Comparison of ENCODE assay signal across 10 mouse cellular contexts in the genomic region with DNA sequence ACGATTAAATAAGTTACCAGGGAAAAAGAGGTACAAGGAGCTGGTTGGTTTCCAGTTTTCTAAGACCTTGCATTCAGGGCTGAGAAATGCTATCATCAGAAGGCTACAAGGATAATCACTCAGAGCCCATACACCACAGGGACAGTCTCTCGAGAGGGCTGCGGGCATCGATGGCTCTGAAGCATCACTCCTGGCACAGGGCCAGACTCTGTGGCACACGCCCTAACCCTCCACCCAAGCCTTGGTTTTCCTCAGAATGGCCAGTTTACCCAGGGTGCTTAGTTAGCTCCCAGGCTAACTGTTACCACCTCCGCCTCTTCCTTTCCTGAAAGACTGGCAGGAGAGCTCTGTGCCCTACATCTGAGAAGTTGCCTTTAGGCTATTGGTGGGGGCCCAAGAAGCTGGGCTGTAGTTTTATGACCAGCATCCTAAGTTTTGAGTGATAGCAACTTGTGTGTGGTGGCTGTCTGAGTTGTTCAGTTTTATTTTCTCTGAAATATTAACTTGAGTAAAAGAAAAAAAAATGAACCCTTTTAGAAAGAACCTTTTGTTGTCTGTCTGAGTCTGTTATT. TPM values are rescaled to one million over a fixed set of nuclear protein-coding genes. Genes with fewer than 3 reads are reported as not detected.
DNase-seq lines count a peak whose midpoint lies in the region; ATAC-seq lines count a peak whose summit lies in the region.
"Had no signal": no experiment of that assay in that cellular context is flagged by ENCODE, and none has a peak within 500 bp of the region (broad histone marks: within the 10 kb centered on the region; RNA-seq: fewer than 3 reads in every experiment).

No protein-coding gene starts in this region.

- H3K4me3 ChIP-seq in neural tube, embryonic 13.5 days = no peak overlapping the region
- no peak overlapping the region for H3K4me3 ChIP-seq in neural tube, embryonic 15.5 days (replicated peaks)
- no peak overlapping the region for H3K4me3 ChIP-seq in limb, embryonic 15.5 days
- H3K4me3 ChIP-seq in stomach, embryonic 16.5 days (replicated peaks; ENCODE audit: low read length) = no peak overlapping the region

- no peaks in the 10 kb centered on the region for H3K27me3 ChIP-seq in neural tube, embryonic 13.5 days
- H3K27me3 ChIP-seq in neural tube, embryonic 15.5 days (replicated peaks) = no peaks in the 10 kb centered on the region
- no peaks in the 10 kb centered on the region for H3K27me3 ChIP-seq in limb, embryonic 15.5 days
- no peaks in the 10 kb centered on the region for H3K27me3 ChIP-seq in stomach, embryonic 16.5 days (ENCODE audit: control insufficient read depth, insufficient read depth, low read length)

- H3K27ac ChIP-seq in neural tube, embryonic 13.5 days (replicated peaks) = no peak overlapping the region
- no peak overlapping the region for H3K27ac ChIP-seq in neural tube, embryonic 15.5 days (replicated peaks)
- peak overlapping the region; percentile 3; the same call in 1 of the 2 replicates for H3K27ac ChIP-seq in limb, embryonic 15.5 days
- peak overlapping the region; percentile 4; the same call in 1 of the 2 replicates for H3K27ac ChIP-seq in stomach, embryonic 16.5 days (ENCODE audit: low read length)

- WGBS in neural tube, embryonic 13.5 days = 58% methylated on average over 6 of the region's 6 CpGs
- 47% methylated on average over 6 of the region's 6 CpGs for WGBS in neural tube, embryonic 15.5 days
- WGBS in limb, embryonic 15.5 days = 44% methylated on average over 6 of the region's 6 CpGs
- 49% methylated on average over 6 of the region's 6 CpGs for WGBS in stomach, embryonic 16.5 days

- no peak overlapping the region for H3K9ac ChIP-seq in neural tube, embryonic 13.5 days
- no peak overlapping the region for H3K9ac ChIP-seq in neural tube, embryonic 15.5 days (replicated peaks)
- no peak overlapping the region for H3K9ac ChIP-seq in limb, embryonic 15.5 days
- H3K9ac ChIP-seq in stomach, embryonic 16.5 days (ENCODE audit: low read length) = no peak overlapping the region

- peak; percentile 48 for DNase-seq in adrenal gland, adult 2 months
- DNase-seq in adrenal gland, adult 18-20 months (ENCODE audit: low spot score in 2 of 2) = no peak
- no peak for DNase-seq in layer of hippocampus, adult 11-12 months (ENCODE audit: low spot score)
- DNase-seq in embryo, embryonic 10 days (ENCODE audit: low spot score) = no peak
- DNase-seq: heart, postnatal 14 days; thymus, postnatal 25 days had no signal

- no peak overlapping the region for H3K4me2 ChIP-seq in neural tube, embryonic 13.5 days
- H3K4me2 ChIP-seq in neural tube, embryonic 15.5 days = no peak overlapping the region
- H3K4me2 ChIP-seq in limb, embryonic 15.5 days = no peak overlapping the region
- no peak overlapping the region for H3K4me2 ChIP-seq in stomach, embryonic 16.5 days (ENCODE audit: low read depth, low read length)

- peaks cover 16% of the 10 kb centered on the region for H3K4me1 ChIP-seq in neural tube, embryonic 13.5 days (replicated peaks)
- peaks cover 11% of the 10 kb centered on the region; the same call in 1 of the 2 replicates for H3K4me1 ChIP-seq in neural tube, embryonic 15.5 days
- H3K4me1 ChIP-seq in limb, embryonic 15.5 days = peaks cover 26% of the 10 kb centered on the region
- peaks cover 10% of the 10 kb centered on the region for H3K4me1 ChIP-seq in stomach, embryonic 16.5 days (ENCODE audit: control insufficient read depth, insufficient read depth, low read length)

- peak; percentile 43 for ATAC-seq in neural tube, embryonic 13.5 days (ENCODE audit: low read depth)
- ATAC-seq in neural tube, embryonic 15.5 days (ENCODE audit: low FRiP score) = no peak
- no peak for ATAC-seq in limb, embryonic 15.5 days (ENCODE audit: insufficient number of reproducible peaks, low FRiP score, low TSS enrichment, low read depth)
- ATAC-seq in stomach, embryonic 16.5 days (ENCODE audit: insufficient read depth, low FRiP score) = peak; percentile 66; the same call in 1 of the 2 replicates

- no peaks in the 10 kb centered on the region for H3K36me3 ChIP-seq in neural tube, embryonic 13.5 days
- H3K36me3 ChIP-seq in neural tube, embryonic 15.5 days = no peaks in the 10 kb centered on the region
- H3K36me3 ChIP-seq in limb, embryonic 15.5 days = no peaks in the 10 kb centered on the region
- H3K36me3 ChIP-seq in stomach, embryonic 16.5 days (ENCODE audit: control insufficient read depth, insufficient read depth, low read length) = no peaks in the 10 kb centered on the region

- no peaks in the 10 kb centered on the region for H3K9me3 ChIP-seq in neural tube, embryonic 13.5 days
- no peaks in the 10 kb centered on the region for H3K9me3 ChIP-seq in neural tube, embryonic 15.5 days (replicated peaks)
- no peaks in the 10 kb centered on the region for H3K9me3 ChIP-seq in limb, embryonic 15.5 days
- H3K9me3 ChIP-seq in stomach, embryonic 16.5 days (replicated peaks; ENCODE audit: control insufficient read depth, low read length) = no peaks in the 10 kb centered on the region

RNA-seq across cellular contexts. Expression of a gene that starts 57.9 kb away (rescaled TPM):
- 10 to 100 TPM; 69.6 to 90.3 TPM for total RNA-seq in adrenal gland, adult 2 months (2021)
- polyA plus RNA-seq in adrenal gland, adult 2 months (2012; rRNA removed) = 20.6 and 28.6 TPM in 2 replicates
- total RNA-seq in adrenal gland, adult 18-20 months (2021) = 10 to 100 TPM; 56.5 to 64.2 TPM
- 30.2 and 30.8 TPM in 2 replicates for polyA plus RNA-seq in neural tube, embryonic 13.5 days (2015; fragmentation: Nextera tagmentation; extraction: Ambion mirVana)
- polyA plus RNA-seq in neural tube, embryonic 15.5 days (2015; fragmentation: Nextera tagmentation; extraction: Ambion mirVana) = 27.0 and 32.5 TPM in 2 replicates
- 50.3 and 51.6 TPM in 2 replicates for polyA plus RNA-seq in limb, embryonic 15.5 days (2015; fragmentation: Nextera tagmentation; extraction: Ambion mirVana)
- polyA plus RNA-seq in stomach, embryonic 16.5 days (2015; fragmentation: Nextera tagmentation; extraction: Ambion mirVana) = 41.8 and 44.9 TPM in 2 replicates

Comparison
In these comparisons a context has a peak if more than half of its experiments do, and no peak if none do; other contexts are left out.
1. ATAC-seq: peak in neural tube, embryonic 13.5 days (single experiment) and stomach, embryonic 16.5 days (single experiment); none in neural tube, embryonic 15.5 days (single experiment) and limb, embryonic 15.5 days (single experiment).
2. H3K27ac ChIP-seq: peak in limb, embryonic 15.5 days (single experiment) and stomach, embryonic 16.5 days (single experiment); none in neural tube, embryonic 13.5 days (single experiment) and neural tube, embryonic 15.5 days (single experiment).